Mouse (Mus musculus): Measurements from ENCODE around the gene Pinlyp. TPM values are rescaled to one million over a fixed set of nuclear protein-coding genes. Genes with fewer than 3 reads are reported as not detected.

Gene Pinlyp
- polyA plus RNA-seq, 1 experiment, result not detected

DNA sequence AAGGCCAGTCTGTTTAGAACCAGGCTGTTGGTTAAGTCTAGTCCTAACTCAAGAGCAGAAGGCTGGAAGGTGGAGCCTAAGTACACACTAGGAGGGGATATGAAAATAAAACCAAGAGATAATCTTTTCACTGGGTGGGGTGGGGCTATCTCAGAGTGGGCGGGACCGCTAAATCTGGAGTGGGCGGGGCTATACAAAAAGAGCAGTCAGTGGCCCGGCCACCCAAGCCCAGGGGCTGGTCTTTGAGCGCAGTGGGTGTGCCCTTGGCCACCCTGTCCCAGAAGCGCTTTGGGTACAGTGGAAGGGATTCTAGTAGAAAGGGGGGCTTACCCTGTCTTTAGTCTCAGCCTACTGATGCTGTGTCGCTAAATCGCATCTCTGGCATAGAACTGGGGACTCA lies 40.9 kb upstream of the Pinlyp start:
- Histone ChIP-seq H3K4me3 (replicated peaks) (no peak overlapping the region), H3K27me3 (replicated peaks) (peaks cover 38% of the 10 kb centered on the region), H3K36me3 (replicated peaks; ENCODE audit: low read length) (no peaks in the 10 kb centered on the region), H3K9me3 (peaks cover 23% of the 10 kb centered on the region), H3K4me1 (peaks cover 13% of the 10 kb centered on the region)
- TF ChIP-seq GATA1 (IDR thresholded peaks at IDR 0.05; ENCODE audit: borderline replicate concordance, low read length) (no peak), FLI1 (IDR thresholded peaks at IDR 0.05; ENCODE audit: low read length) (no peak)

DNA sequence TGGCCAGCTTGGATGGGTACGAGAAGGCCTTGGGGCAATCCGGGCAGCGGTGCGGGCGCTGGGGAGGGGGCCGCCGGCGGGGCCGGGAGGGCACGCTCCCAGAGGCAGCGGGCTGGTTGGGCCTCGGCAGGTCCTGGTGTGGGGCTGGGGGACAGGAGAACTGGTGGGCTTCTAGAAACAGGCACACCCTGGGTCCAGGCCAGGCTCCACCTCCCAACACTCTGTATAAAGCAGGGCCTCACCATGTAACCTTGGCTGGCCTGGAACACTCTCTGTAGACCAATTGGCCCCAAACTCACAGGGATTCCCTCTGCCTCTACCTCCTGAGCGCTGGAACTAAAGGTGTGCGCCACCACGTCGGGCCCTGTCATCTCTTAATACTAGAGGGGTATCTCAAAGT lies 40.1 kb upstream of the Pinlyp start:
- peaks cover 33% of the 10 kb centered on the region for H3K27me3 ChIP-seq (replicated peaks)
- H3K9me3 ChIP-seq, result peaks cover 23% of the 10 kb centered on the region
- H3K4me3 ChIP-seq (replicated peaks), result no peak overlapping the region
- H3K36me3 ChIP-seq (replicated peaks; ENCODE audit: low read length), result no peaks in the 10 kb centered on the region
- H3K4me1 ChIP-seq, result peaks cover 13% of the 10 kb centered on the region
- TF ChIP-seq FLI1 (IDR thresholded peaks at IDR 0.05; ENCODE audit: low read length) (no peak), GATA1 (IDR thresholded peaks at IDR 0.05; ENCODE audit: borderline replicate concordance, low read length) (no peak)

- H3K36me3 ChIP-seq (replicated peaks; ENCODE audit: low read length), result no peaks in the 10 kb centered on the region
- TF ChIP-seq GATA1 (IDR thresholded peaks at IDR 0.05; ENCODE audit: borderline replicate concordance, low read length) (no peak), FLI1 (IDR thresholded peaks at IDR 0.05; ENCODE audit: low read length) (no peak)
- peaks cover 13% of the 10 kb centered on the region for H3K4me1 ChIP-seq
- H3K4me3 ChIP-seq (replicated peaks), result no peak overlapping the region
- peaks cover 33% of the 10 kb centered on the region for H3K27me3 ChIP-seq (replicated peaks)
- peaks cover 23% of the 10 kb centered on the region for H3K9me3 ChIP-seq
These were observed 39.0 kb upstream of the Pinlyp start for GRCm38 (mm10) chr7:24584876-24585275.

GRCm38 (mm10) chr7:24577811-24578210 lies 31.9 kb upstream of the Pinlyp start:
- no peak overlapping the region for H3K4me3 ChIP-seq (replicated peaks)
- peaks cover 2% of the 10 kb centered on the region for H3K27me3 ChIP-seq (replicated peaks)
- H3K4me1 ChIP-seq, result no peaks in the 10 kb centered on the region
- no peak for TF ChIP-seq GATA1 (IDR thresholded peaks at IDR 0.05; ENCODE audit: borderline replicate concordance, low read length)
- no peak for TF ChIP-seq FLI1 (IDR thresholded peaks at IDR 0.05; ENCODE audit: low read length)
- H3K9me3 ChIP-seq, result no peaks in the 10 kb centered on the region
- H3K36me3 ChIP-seq (replicated peaks; ENCODE audit: low read length), result peaks cover 8% of the 10 kb centered on the region

DNA sequence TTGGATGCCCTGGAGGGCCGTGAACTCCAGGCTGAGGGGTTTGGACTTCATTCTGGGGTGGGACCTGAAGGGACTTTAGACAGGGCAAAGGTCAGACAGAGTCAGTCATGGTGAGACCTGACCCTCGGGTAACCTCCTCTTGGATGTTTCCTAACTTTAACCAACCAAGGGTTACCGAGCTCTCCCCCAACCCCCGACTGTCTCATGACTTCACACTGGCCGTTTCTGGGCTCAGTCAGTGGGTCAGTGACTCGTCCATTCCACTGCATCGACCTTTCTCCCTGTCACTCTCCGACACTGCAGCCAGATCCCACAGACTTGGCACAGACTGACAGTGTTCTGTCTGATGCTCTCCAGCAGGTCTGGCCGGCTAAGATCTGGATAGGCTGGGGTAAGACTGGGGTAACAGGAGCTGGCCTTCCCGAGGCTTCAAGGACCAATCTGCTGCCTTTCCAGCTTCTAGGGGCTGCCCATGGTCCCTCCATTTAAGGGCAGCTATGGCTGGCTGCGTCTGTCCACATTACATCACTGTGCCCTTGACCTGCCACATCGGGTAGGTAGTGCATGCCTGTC lies 28.4 kb upstream of the Pinlyp start:
- H3K4me1 ChIP-seq, result peaks cover 3% of the 10 kb centered on the region; the same call in 1 of the 2 replicates
- H3K4me3 ChIP-seq (replicated peaks), result no peak overlapping the region
- TF ChIP-seq FLI1 (IDR thresholded peaks at IDR 0.05; ENCODE audit: low read length) (no peak), GATA1 (IDR thresholded peaks at IDR 0.05; ENCODE audit: borderline replicate concordance, low read length) (no peak)
- H3K36me3 ChIP-seq (replicated peaks; ENCODE audit: low read length), result peaks cover 41% of the 10 kb centered on the region
- H3K9me3 ChIP-seq, result no peaks in the 10 kb centered on the region
- H3K27me3 ChIP-seq (replicated peaks), result peaks cover 2% of the 10 kb centered on the region

GRCm38 (mm10) chr7:24572455-24572854 lies 26.5 kb upstream of the Pinlyp start:
- Histone ChIP-seq H3K4me3 (replicated peaks) (peak overlapping the region; percentile 20), H3K27me3 (replicated peaks) (peaks cover 2% of the 10 kb centered on the region), H3K9me3 (no peaks in the 10 kb centered on the region), H3K36me3 (replicated peaks; ENCODE audit: low read length) (peaks cover 58% of the 10 kb centered on the region), H3K4me1 (peaks cover 7% of the 10 kb centered on the region; the same call in 1 of the 2 replicates)
- TF ChIP-seq FLI1 (IDR thresholded peaks at IDR 0.05; ENCODE audit: low read length), result no peak
- TF ChIP-seq GATA1 (IDR thresholded peaks at IDR 0.05; ENCODE audit: borderline replicate concordance, low read length), result no peak

GRCm38 (mm10) chr7:24571071-24571470 lies 25.2 kb upstream of the Pinlyp start:
- peaks cover 2% of the 10 kb centered on the region for H3K27me3 ChIP-seq (replicated peaks)
- no peak for TF ChIP-seq GATA1 (IDR thresholded peaks at IDR 0.05; ENCODE audit: borderline replicate concordance, low read length)
- TF ChIP-seq FLI1 (IDR thresholded peaks at IDR 0.05; ENCODE audit: low read length), result no peak
- H3K9me3 ChIP-seq, result no peaks in the 10 kb centered on the region
- H3K4me1 ChIP-seq, result peaks cover 7% of the 10 kb centered on the region; the same call in 1 of the 2 replicates
- H3K4me3 ChIP-seq (replicated peaks), result no peak overlapping the region
- H3K36me3 ChIP-seq (replicated peaks; ENCODE audit: low read length), result peaks cover 72% of the 10 kb centered on the region

DNA sequence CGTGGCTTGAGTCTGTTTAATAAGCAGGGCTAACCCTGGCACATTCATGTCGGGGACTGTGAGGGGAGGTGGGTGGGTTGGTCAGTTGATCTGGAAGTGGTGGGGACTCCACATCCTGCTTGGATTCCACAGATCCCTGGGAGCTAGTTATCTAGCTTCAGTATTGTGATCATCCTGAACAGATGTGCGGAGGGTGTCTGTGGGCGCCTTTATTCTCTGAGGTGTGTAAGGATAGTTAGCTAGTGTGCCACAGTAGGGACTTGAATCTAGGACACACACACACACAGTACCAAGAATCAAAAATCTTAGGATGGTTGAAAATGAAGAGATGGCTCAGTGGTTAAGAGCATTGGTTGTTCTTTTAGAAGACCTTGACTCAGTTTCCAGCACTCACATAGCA lies 22.6 kb upstream of the Pinlyp start:
- H3K9me3 ChIP-seq, result no peaks in the 10 kb centered on the region
- no peaks in the 10 kb centered on the region for H3K27me3 ChIP-seq (replicated peaks)
- H3K4me1 ChIP-seq, result peaks cover 15% of the 10 kb centered on the region; the same call in 1 of the 2 replicates
- peaks cover 91% of the 10 kb centered on the region for H3K36me3 ChIP-seq (replicated peaks; ENCODE audit: low read length)
- no peak overlapping the region for H3K4me3 ChIP-seq (replicated peaks)
- TF ChIP-seq GATA1 (IDR thresholded peaks at IDR 0.05; ENCODE audit: borderline replicate concordance, low read length) (no peak), FLI1 (IDR thresholded peaks at IDR 0.05; ENCODE audit: low read length) (no peak)

GRCm38 (mm10) chr7:24566206-24566605 lies 20.3 kb upstream of the Pinlyp start:
- peaks cover 87% of the 10 kb centered on the region for H3K36me3 ChIP-seq (replicated peaks; ENCODE audit: low read length)
- H3K9me3 ChIP-seq, result no peaks in the 10 kb centered on the region
- peaks cover 17% of the 10 kb centered on the region; the same call in 1 of the 2 replicates for H3K4me1 ChIP-seq
- TF ChIP-seq GATA1 (IDR thresholded peaks at IDR 0.05; ENCODE audit: borderline replicate concordance, low read length) (no peak), FLI1 (IDR thresholded peaks at IDR 0.05; ENCODE audit: low read length) (no peak)
- no peak overlapping the region for H3K4me3 ChIP-seq (replicated peaks)
- H3K27me3 ChIP-seq (replicated peaks), result no peaks in the 10 kb centered on the region

GRCm38 (mm10) chr7:24565627-24566026 lies 19.7 kb upstream of the Pinlyp start:
- peaks cover 14% of the 10 kb centered on the region; the same call in 1 of the 2 replicates for H3K4me1 ChIP-seq
- H3K27me3 ChIP-seq (replicated peaks), result no peaks in the 10 kb centered on the region
- H3K4me3 ChIP-seq (replicated peaks), result no peak overlapping the region
- TF ChIP-seq GATA1 (IDR thresholded peaks at IDR 0.05; ENCODE audit: borderline replicate concordance, low read length) (no peak), FLI1 (IDR thresholded peaks at IDR 0.05; ENCODE audit: low read length) (no peak)
- peaks cover 87% of the 10 kb centered on the region for H3K36me3 ChIP-seq (replicated peaks; ENCODE audit: low read length)
- no peaks in the 10 kb centered on the region for H3K9me3 ChIP-seq

Measured in megakaryocyte, embryonic 14.5 days (primary cell).